Mouse (Mus musculus) neutrophil, adult 5-6 weeks (primary cell): ENCODE measurements around the gene Fignl1. TPM values are rescaled to one million over a fixed set of nuclear protein-coding genes. Genes with fewer than 3 reads are reported as not detected.
A peak's percentile ranks its signal among the peaks of the same experiment; 100 is the strongest.

Experiments
- ATAC-seq: fragments of 151-379, 151-347 bp; 2 replicates; pipeline ENCODE4 v1.8.0; 2017; ENCODE audit warnings: mild to moderate bottlenecking, moderate TSS enrichment; ENCODE audit not compliant: insufficient number of reproducible peaks, poor library complexity, low FRiP score, severe bottlenecking; ENCODE audit errors: extremely low read depth
- total RNA-seq: library from RNA; stranded (forward); fragments of 200-1000 nt; gene quantifications from 2 replicates; pipeline ENCODE4 v1.2.3, GENCODE M21; 2017

Fignl1 gene
- total RNA-seq, 1 experiment from 2014 or later: 2.6 TPM

GRCm38 (mm10) chr11:11819206-11819605 lies 10.4 kb upstream of the Fignl1 start:
- no peak for ATAC-seq

- no peak for ATAC-seq
Measured at GRCm38 (mm10) chr11:11818797-11819196, 10.0 kb upstream of the Fignl1 start.

DNA sequence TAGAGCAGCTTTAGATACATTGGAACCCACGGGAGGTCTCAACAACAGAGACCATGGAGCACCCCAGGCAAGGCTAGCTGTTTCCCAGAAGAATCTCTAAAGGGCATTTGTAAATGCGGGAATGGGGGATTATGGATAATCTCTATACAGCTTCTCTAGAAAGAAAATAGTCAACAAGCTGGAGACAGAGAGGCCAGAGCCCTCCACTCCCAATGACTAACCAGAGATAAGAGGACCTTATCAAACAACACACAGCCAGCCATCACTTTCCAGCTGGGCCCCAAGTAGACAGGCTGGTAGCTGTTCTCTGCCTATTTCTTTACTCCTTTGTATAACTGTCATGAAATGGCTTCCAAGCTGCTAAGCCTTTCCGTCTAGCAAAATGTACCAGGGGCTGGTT lies 7.0 kb upstream of the Fignl1 start:
- no peak for ATAC-seq

GRCm38 (mm10) chr11:11811906-11812480 lies 3.2 kb upstream of the Fignl1 start:
- peak; percentile 60; the same call in 1 of the 2 replicates for ATAC-seq

DNA sequence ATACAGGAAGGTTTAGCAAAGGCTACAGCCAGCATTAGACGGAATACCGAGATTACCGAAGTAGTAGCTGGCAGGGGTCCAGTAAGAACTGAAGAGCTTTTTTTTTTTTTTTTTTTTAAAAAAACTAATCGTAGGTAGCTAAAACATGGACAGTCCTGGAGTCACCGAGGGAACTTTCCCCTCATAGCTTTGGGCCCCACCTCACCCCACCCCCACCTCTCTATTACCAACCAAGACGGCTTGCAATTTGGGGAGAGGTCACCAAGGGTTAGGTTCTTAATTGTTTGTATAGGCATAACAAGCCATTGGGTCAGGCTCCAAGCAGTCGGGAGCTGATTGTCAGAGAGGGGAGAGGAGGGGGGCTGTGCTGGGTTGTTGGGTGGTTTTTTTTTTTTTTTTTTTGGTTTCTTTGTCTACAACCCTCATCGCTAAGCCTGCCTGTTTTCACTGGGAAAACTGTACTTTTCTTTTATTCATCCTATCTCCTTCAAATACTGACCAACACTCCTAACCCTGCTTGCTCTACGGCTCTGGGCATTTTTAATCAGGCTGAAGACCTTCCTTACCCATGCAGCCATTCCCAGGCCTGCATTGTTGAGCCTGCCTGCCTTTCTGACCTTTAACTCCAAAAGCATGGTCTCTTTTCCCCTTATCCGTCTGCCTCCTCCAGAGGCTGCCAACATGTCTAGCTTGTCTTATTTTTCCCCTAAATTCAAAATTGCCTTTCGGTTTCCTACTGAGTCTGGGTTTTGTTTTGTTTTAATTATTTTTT lies 828 bp upstream of the Fignl1 start:
- ATAC-seq: no peak

DNA sequence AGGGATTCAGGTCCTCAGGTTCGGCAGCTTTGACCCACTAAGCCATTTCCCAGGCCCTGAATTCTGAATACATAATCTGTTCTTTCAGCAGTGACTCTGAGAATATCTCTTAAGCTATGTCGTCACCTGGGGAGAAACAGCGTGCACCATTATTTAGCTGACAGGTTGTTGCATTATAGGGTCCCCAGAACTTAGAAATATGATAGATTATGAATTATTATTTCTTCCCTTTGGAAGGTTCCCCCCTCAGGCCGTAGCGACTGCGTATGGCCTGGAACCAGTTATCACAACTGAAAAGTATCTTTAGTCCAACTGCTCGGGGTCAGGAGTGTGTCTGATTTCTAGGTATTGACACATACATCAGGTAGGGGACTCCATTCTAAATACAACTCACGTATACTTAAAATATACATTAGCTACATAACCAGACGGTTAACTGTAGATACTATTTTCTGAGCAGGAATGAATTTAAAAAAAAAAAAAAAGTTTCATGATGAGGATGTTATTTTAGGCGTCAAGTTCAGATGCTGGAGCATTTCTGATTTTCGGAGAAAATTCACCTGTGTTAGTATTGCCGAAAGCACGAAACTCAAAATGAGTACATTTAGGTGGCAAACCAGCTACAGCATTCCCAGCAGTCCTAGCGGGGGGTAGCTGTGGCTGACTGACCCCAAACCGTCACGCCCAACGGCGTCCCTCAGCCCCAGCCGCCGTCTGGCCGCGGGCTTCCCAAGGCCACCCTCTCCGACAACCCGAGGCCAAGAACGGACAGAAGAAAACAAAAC lies 535 bp downstream of the Fignl1 start:
- ATAC-seq: no peak

DNA sequence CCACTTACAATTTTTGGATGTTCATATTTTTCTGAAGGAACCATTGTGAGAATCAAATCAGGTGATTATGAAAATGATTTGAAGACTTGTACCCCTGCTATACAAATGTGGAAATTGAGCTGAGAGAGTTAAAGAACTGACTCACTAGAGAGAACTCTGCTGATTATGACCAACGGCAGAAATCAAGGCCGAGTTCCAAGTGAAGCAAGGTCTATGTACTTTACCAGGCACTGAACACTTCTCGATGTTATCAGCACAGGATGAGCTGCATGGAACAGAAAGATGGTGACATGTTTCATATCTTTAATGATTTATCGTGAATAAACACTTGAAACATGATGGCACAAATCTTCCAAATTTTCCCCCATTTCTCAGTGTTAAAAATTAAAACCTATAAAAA lies 2.8 kb downstream of the Fignl1 start:
- ATAC-seq: no peak

GRCm38 (mm10) chr11:11804421-11804820 lies 4.3 kb downstream of the Fignl1 start:
- ATAC-seq: no peak

DNA sequence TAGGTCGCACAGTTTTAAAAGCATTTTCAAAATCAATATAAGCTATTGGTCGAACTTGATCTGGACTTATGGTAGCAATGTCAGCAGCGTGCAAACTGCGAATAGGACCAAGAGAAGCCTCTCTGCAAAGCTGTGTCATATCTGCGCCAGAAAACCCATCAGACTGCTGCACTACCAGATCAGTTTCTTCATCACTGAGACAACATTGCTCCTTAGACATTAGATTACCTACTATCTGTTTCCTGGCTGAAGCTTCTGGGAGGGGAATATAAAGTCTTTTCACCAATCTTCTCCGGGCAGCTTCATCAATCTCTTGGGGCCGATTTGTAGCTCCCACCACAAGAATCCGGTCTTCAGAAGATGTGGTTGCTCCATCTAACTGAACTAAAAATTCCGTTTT lies 7.7 kb downstream of the Fignl1 start:
- ATAC-seq: no peak

DNA sequence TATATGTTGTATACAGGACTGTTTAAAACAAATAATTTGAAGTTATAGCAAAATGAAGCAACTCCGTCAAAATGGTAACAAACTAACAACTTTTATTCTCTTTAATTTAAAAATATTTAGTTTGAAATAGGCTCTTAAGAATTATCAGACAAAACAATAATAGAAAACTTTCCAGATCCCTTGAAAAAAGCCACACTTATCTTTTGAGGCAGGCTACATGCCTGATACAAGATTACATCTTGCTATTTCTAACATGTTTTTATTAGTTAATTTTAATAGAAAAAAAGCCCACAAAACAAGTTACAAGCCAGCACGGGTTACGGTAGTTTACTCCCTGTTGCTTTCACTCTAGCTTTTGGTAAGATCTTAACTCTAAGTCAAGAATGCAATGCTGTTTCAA lies 8.5 kb downstream of the Fignl1 start:
- no peak for ATAC-seq

DNA sequence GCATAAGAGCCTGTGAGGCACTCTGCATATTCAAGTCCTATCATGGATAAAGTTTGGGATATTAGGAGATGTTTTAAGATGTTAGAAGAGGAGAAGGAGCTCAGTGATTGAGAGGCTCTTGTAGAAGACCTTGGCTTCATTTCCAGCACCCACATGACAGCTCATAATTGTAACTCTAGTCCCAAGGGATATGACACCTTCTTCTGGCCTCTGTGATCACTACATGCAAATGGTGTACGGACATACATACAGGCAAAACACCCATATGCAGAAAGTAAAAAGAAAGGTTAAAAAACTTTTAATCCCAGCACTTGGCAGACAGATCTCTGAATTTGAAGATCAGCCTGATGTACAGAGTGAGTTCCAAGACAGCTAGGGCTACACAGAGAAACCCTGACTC lies 10.1 kb downstream of the Fignl1 start:
- no peak for ATAC-seq

- no peak for ATAC-seq
Measured at GRCm38 (mm10) chr11:11794626-11795025, 14.1 kb downstream of the Fignl1 start.

DNA sequence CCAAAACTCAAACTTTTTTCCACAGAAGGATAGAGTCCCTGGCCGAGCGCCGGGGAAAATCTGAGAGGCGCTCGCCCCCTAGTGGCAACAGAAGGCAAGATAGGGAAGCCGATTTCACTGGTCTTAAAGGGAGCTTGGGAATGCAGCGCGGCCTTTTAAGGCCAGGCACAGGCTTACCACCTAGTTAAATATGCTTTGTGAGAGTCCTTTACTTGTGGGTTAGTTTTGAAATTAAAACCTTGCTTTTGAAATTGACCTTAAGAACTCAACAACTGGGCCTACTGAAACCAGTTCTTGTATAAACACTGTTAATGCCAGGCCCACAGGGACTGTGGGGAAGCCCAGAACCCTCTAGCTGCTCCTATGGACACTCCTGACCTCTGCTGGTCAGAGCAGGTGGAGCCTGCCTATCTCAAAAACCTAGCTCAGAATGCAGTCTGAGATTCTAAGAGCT lies 20.2 kb downstream of the Fignl1 start:
- ATAC-seq: peak; percentile 91

GRCm38 (mm10) chr11:11785457-11785856 lies 23.3 kb downstream of the Fignl1 start:
- no peak for ATAC-seq

DNA sequence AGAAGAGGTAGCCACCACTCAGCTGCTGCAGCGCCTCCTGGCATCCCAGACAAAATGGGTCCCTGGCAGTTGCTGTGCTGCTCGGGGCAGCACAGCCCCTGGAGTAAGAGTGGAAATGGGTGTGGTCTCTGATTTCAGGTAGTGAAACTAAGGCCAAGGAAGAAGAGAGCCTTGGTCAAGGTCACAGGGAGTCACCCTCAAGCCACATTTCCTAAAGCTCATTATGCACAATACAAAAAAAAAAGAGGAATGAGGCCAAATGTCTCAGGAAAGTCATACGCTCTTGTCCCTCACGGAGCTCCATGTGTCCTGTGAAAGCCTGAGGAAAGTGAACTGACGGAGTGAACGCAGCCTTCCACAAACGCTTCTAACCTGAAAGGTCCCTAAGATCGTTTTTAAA lies 27.0 kb downstream of the Fignl1 start:
- no peak for ATAC-seq

DNA sequence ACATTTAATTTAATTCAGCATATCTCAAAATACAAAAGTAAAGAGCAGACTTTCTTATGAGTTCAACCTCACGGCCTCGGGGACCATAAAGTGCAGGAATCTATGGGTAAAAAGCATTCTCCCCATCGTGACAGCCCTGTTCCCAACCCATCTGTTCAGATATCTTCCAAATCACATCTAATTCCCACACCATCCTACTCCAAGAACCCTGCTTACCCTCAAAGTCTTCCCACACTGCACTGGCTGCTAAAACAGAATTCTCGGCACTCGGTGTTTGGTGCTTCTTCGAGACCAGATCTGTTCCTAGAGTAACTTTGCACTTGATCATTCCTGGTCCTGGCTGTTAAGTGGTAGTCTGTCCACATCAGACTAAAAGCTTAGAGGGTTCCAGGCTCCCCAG lies 30.4 kb downstream of the Fignl1 start:
- no peak for ATAC-seq

DNA sequence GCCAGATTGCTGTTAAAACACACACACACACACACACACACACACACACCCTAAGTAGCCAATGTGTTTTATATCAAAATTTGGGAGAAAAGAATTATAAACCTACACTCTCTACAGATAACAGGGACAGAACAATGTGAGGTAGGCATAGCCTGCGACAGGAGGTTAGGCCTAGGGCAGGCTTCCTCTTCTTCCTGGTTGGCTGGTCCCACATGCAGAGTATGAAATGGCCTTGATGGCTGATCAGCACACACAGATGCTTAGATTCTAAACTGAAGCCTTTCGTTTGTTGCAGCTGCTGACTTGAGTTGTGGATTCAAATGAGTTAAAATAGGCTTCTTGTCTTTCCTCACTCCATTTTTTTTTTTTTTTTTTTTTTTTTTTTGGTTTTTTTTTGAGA lies 31.0 kb downstream of the Fignl1 start:
- peak; percentile 54; the same call in 1 of the 2 replicates for ATAC-seq

- no peak for ATAC-seq
Measured at GRCm38 (mm10) chr11:11777246-11777645, 31.5 kb downstream of the Fignl1 start.

DNA sequence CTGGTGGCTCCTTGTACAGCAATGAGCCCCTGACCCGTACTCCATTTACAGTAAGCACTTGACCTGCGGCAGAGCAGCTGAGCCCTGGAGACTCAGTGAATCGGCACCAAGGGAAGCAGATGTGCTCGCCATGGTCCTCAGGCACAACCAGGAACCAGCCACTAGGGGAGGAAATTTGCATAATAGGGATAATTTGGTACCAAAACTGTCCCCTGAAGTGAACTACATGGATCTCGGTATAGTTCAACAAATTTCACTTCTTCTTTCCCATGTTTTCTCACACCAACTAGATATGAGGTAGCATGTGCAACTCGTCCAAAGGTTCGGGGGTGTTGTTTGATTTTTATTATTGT lies 32.0 kb downstream of the Fignl1 start:
- ATAC-seq: peak; percentile 69
